Mouse (Mus musculus) hindlimb bud, embryonic 11.5 days (tissue): ENCODE measurements around the gene Slc22a17.
A peak's percentile ranks its signal among the peaks of the same experiment; 100 is the strongest.

Experiments
- DNase-seq: peaks from one replicate; pipeline ENCODE4 v3.0.0-alpha.2; 2012; ENCODE audit warnings: low read depth, low spot score; ENCODE audit errors: extremely low spot score

The Slc22a17 gene

GRCm38 (mm10) chr14:54903641-54904040, 9.3 kb downstream of the Slc22a17 start:
- DNase-seq = no peak

DNA sequence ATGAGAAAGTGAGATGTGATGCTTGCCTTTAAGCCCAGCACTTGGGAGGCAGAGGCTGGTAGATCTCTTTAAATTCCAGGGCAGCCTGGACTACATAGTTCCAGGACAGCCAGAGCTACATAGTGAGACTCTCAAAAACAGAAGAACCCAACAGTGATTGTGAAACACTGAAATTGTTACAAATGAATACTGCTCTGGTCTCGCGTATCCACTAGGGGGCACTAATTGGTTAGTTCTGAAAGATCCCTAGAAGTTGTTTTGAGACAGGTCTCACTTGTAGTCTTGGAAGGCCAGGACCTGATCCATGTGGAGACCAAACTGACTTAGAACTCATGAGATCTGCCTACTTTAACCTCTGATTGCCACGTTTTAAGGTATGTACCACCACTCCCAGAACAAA, 12.5 kb downstream of the Slc22a17 start:
- no peak for DNase-seq

DNA sequence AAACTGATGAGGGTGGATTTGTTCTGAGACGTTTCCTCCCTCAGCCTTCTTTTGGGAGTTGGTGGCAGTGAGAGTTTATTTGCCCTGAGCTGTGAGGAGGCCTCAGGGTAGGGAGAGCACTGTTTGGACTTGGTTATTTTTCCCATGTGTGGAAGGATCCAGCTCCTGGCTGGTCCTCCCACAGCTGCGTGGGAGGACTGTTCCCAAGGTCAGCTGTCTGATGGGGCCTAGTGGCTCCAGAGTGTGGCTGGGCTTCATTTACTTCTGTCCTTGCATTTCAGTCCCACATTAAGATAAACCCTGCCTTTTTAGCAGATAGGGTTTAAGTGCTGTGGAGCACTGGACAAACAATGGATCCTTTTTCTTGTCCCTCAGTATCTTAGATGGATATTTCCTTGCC, 15.5 kb downstream of the Slc22a17 start:
- no peak for DNase-seq

DNA sequence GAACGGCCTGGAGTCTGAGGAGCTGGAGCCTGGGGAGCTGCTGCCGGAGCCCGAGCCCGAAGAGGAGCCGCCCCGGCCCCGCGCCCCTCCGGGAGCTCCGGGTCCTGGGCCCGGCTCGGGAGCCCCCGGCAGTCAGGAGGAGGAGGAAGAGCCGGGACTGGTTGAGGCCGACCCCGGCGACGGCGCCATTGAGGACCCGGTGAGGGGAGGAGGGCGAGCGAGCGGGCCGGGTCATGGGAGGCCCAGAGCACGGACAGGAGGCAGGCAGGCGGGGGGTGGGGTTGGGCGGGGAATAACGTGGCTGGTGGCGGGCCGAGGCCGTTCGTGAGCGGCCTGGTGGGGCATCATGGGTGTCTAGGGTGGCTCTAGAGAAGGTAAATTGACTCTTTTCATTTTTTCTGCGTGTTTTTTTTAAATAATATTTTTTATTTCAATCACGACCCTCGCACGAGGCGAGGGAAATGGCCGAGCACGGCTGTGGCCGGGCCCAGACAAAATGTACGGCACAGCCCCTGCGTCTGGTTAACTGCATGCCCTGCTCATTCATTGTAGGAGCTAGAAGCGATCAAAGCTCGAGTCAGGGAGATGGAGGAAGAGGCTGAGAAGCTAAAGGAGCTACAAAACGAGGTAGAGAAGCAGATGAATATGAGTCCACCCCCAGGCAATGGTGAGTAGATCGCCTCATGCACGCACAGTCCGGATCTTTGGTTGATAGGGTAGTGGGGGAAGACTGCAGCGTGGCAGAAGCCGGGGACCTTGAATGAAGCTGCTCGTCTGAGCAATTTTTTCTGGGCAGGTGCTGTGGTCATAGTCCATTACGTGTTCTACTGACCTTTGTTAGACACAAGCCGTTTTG, 18.4 kb downstream of the Slc22a17 start:
- no peak for DNase-seq

- DNase-seq = peak; percentile 99
Observed at GRCm38 (mm10) chr14:54893651-54894181, 19.2 kb downstream of the Slc22a17 start.

DNA sequence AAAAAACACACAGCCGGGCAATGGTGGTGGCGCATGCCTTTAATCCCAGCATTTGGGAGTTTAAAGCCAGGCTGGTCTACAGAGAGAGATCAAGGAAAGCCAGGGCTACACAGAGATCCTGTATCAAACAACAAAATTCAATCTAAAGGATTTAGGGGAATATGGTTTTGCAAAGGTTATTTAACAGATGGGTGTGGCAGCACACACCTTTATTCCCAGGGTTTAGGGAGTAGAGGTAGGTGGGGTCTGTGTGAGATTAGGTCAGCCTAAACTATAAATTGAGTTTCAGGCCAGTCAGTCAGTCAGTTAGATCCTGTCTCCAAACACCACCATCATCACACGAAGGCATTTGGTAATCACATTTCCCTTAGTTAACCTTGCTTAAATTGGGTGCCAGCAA, 20.7 kb downstream of the Slc22a17 start, which contains the start of gene Pabpn1:
Gene Pabpn1 (plus strand): TSS at position 301 of the 400 bp plus-strand sequence.
- DNase-seq = no peak

GRCm38 (mm10) chr14:54885309-54885708, 27.6 kb downstream of the Slc22a17 start:
- no peak for DNase-seq

DNA sequence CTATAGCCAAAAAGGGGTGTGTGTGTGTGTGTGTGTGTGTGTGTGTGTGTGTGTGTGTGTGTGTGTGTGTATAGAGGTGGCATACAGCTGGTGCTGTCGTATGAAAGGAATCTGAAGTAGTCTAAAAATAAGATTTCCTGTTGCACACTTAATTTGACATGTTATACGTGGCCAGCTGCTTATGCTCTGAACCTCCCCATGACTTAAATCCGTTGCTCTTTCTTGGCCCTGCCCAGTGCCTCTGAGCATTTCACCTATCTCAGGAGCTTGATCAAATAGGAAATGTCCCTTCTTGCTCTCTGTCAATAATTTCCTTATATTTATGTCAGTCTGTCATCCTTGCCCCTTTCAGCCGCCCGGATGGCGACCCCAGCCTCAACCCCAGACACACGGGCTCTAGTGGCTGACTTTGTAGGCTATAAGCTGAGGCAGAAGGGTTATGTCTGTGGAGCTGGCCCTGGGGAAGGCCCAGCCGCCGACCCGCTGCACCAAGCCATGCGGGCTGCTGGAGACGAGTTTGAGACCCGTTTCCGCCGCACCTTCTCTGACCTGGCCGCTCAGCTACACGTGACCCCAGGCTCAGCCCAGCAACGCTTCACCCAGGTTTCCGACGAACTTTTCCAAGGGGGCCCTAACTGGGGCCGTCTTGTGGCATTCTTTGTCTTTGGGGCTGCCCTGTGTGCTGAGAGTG, 28.8 kb downstream of the Slc22a17 start:
- DNase-seq = no peak

DNA sequence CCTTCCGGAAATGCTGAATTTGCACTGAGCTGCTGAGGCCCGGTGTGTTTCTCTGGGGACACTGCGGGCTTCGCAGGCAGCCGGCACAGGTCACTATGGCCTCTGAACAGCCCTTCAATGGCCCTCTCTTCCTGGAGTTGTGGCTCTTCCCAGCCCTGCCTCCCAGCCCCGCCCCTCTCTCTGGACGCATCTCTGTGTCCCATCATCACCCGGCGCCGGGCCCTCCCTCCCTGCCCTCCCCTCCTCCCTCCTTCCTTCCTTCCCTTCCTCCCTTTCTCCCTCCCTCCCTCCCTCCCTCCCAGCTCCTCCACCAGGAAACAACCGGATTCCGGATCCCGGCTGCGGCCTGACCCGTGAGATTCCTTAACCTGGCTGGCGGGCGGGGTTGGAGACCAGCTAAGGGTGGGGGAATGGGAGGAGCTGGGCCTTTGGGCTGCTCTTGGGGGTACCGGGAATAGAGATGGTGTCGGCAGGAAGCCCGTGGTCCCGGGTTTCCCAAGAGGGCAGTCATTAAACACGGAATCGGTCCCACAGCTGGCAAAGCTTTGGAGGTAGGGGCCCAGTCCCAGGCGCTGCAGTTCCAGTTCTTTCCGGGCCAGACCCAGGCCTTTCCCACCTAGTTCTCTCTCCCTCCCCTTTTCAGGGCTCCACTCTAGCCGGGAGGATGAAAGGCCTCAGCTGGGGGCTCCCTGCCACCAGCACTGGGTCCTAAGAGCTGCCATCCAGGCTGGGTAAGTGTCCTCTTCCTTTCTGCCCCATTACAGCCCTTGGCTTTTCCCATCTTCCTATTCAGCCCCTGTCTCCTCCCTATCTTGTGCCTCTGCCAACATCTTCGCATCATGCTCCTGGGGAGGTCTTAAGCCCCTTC, 29.5 kb downstream of the Slc22a17 start, which contains the start of the genes Bcl2l2 and Gm20521:
Gene Bcl2l2 (plus strand): TSS at position 224 of the 868 bp plus-strand sequence.
Gene Gm20521 (plus strand): TSS at position 288 of the 868 bp plus-strand sequence.
- DNase-seq = no peak

DNA sequence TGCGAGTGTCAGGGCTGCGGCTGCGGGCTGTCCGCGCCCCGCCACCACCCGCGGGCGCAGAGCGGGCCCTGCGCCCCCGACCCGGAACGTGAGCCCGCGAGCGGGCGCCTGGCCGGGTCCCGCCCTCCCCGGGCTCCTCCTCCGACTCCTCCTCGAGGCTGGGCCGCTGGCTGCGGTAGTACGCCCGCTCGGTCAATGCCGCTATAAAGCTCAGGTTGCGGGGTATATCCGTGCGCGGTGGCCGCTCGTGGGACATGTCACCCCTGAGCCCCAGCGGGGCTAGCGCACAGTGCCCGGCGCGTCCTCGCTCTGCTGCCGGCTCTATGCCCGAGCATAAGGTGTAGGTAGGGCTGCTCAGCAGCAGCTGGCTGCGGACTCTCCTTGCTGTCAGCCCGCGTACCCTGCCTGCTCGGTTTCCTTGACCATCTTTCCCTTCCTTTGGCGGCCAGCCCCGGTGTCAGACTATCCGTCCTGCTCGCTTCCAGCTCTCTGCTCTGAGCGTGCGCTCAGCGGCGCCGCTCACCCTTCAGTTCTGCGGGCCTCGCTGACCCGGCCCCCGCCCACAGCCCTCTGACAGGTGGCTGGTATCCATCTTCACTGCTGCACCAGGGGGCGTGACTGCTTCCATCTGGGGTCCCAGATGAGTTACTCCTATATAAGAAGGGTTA, 35.8 kb downstream of the Slc22a17 start, which contains the start of gene Ppp1r3e:
Gene Ppp1r3e (minus strand): TSS at position 503 of the 668 bp plus-strand sequence.
- DNase-seq = no peak

- no peak for DNase-seq
Observed at GRCm38 (mm10) chr14:54876539-54877047, 36.3 kb downstream of the Slc22a17 start.

DNA sequence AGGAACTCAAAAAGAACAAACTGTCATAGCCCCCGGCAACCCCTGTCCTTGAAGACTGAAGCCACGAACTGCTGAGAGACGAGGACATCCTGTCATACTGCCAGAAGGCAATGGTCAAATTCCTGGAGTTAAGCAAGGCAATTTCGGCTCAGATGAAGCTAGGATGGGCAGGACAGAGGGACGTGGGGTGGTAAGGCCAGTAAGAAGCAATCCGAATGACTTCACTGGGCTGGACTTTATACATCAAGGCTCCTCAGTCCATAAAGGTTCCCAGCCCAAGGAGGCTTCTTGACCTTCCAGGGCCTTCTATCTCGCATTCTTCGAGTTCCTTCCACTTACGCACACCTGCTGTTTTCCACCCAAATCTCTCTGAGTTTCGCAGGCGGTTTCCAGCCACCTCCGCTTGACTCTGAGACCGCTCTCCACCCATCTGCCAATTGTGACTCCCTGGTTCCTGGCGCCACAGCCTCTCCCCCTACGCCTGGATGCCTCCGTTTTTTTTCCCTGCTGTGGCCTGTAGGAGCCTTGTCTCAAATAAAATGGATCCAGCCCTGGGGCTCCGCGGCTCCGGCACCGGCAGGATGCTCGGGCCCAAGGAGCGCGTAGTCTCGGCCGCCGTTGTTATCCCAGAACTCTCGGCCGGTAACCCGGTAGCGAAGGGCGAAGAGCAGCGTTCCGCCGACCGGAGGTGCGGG, 36.9 kb downstream of the Slc22a17 start:
- DNase-seq = no peak

- DNase-seq = no peak
Observed at GRCm38 (mm10) chr14:54874165-54874564, 38.8 kb downstream of the Slc22a17 start.

GRCm38 (mm10) chr14:54870861-54871260, 42.1 kb downstream of the Slc22a17 start, which contains the start of gene Homez:
Gene Homez (minus strand): TSS chr14:54870961.
- DNase-seq = no peak

GRCm38 (mm10) chr14:54868026-54868425, 44.9 kb downstream of the Slc22a17 start:
- DNase-seq = no peak

GRCm38 (mm10) chr14:54866936-54867335, 46.0 kb downstream of the Slc22a17 start:
- no peak for DNase-seq

GRCm38 (mm10) chr14:54866268-54866667, 46.7 kb downstream of the Slc22a17 start:
- no peak for DNase-seq

DNA sequence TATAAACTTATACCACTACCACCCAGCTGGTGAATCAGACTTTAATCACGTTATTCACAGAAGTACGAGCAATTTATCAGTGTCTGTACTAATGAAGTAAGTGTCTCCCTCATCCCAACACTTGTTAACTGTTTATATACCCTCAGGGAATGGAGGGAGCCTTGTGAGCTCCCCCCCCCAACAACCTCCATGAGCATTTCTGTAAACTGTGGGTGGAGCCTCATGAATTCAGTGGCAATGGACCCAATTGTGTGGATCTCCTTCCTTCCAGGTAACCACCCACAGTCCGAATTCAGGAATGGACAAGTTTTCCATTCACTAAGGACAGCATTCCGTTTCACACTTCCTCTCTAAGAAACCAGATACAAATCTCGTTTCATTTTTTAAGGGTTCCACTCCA, 47.3 kb downstream of the Slc22a17 start:
- no peak for DNase-seq
